24 mouse cellular contexts compared by ENCODE assay signal in the genomic region with DNA sequence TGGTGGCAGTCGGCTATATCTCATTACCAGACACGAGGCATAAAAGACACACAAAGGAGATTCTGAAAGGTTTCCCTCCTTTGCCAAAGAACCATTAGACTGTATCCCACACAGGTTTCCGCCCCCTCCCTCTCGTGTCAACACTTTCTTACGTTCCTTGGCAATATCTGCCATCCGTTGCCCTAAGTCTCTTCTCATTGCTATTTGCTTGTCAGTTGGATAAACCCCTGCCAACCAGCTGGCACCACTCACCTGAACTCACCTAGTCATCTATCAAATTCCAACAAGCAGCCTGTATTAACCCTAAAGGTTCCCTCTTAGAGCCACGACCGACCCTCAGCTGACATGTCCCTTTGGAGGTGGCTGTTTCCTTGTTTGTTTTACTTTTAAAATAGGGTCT. TPM values are rescaled to one million over a fixed set of nuclear protein-coding genes. Genes with fewer than 3 reads are reported as not detected.
DNase-seq lines count a peak whose midpoint lies in the region; ATAC-seq and TF ChIP-seq lines count a peak whose summit lies in the region.
"Had no signal": no experiment of that assay in that cellular context is flagged by ENCODE, and none has a peak within 500 bp of the region (broad histone marks: within the 10 kb centered on the region; RNA-seq: fewer than 3 reads in every experiment).

No protein-coding gene starts in this region.

- no peak for TF ChIP-seq POLR2A in liver, adult 2 months (IDR thresholded peaks at IDR 0.05; ENCODE audit: extremely low read depth, insufficient read depth, low read length)

- no peaks in the 10 kb centered on the region for H3K9me3 ChIP-seq in embryonic facial prominence, embryonic 15.5 days (replicated peaks)
- H3K9me3 ChIP-seq in embryonic facial prominence, embryonic 10.5 days = no peaks in the 10 kb centered on the region
- no peaks in the 10 kb centered on the region for H3K9me3 ChIP-seq in lung, embryonic 16.5 days (ENCODE audit: control insufficient read depth, low read length)
- H3K9me3 ChIP-seq: embryonic facial prominence, embryonic 13.5 days; forebrain, embryonic 10.5 days; forebrain, embryonic 12.5 days had no signal

- H3K4me1 ChIP-seq in embryonic facial prominence, embryonic 15.5 days = peaks cover 49% of the 10 kb centered on the region
- peaks cover 37% of the 10 kb centered on the region for H3K4me1 ChIP-seq in embryonic facial prominence, embryonic 10.5 days
- H3K4me1 ChIP-seq in liver, adult 2 months (ENCODE audit: control insufficient read depth, insufficient read depth, low read length) = peaks cover 10% of the 10 kb centered on the region
- peaks cover 19% of the 10 kb centered on the region; the same call in 1 of the 2 replicates for H3K4me1 ChIP-seq in lung, embryonic 16.5 days (replicated peaks; ENCODE audit: control insufficient read depth, insufficient read depth, low read length)

- no peak for ATAC-seq in embryonic facial prominence, embryonic 15.5 days (ENCODE audit: insufficient number of reproducible peaks, low FRiP score, low TSS enrichment, low read depth)
- ATAC-seq in lung, embryonic 16.5 days (ENCODE audit: low read depth) = no peak
- ATAC-seq: CD4-positive, CD25-positive, alpha-beta regulatory T cell, adult 4 months; forebrain, embryonic 14.5 days; forebrain, embryonic 16.5 days had no signal

- TF ChIP-seq CTCF in liver, adult 2 months (IDR thresholded peaks at IDR 0.05; ENCODE audit: low read depth, low read length) = no peak

- peaks cover 48% of the 10 kb centered on the region; the same call in 1 of the 2 replicates for H3K79me2 ChIP-seq in liver, adult 2 months (ENCODE audit: control insufficient read depth, insufficient read depth, low read length)

- no peak for DNase-seq in embryonic facial prominence, embryonic 10.5 days (ENCODE audit: low spot score)
- peak; percentile 81 for DNase-seq in liver, adult 2 months (ENCODE audit: extremely low read depth, low read depth, low spot score)
- no peak for DNase-seq in liver
- DNase-seq in lung, postnatal 25 days (ENCODE audit: low spot score) = no peak
- DNase-seq in thymus, postnatal 10 days (ENCODE audit: low spot score in 2 of 2) = no peak
- DNase-seq: adrenal gland, adult 2 months; adrenal gland, postnatal 10 days; adrenal gland, postnatal 25 days; B cell, adult 2 months; cerebellum, adult 11-12 months; cerebellum, adult 2 months; cerebellum, adult 9-10 months; cerebellum, postnatal 10 days; cerebellum, postnatal 25 days had no signal

- no peak overlapping the region for H3K4me3 ChIP-seq in embryonic facial prominence, embryonic 15.5 days (replicated peaks)
- H3K4me3 ChIP-seq in embryonic facial prominence, embryonic 10.5 days = no peak overlapping the region
- no peak overlapping the region for H3K4me3 ChIP-seq in liver, adult 2 months (ENCODE audit: insufficient read depth, low read depth, low read length)
- H3K4me3 ChIP-seq in lung, embryonic 16.5 days (ENCODE audit: low read length) = no peak overlapping the region
- H3K4me3 ChIP-seq: embryonic facial prominence, embryonic 13.5 days; forebrain, embryonic 10.5 days; forebrain, embryonic 12.5 days had no signal

- H3K9ac ChIP-seq in embryonic facial prominence, embryonic 15.5 days = no peak overlapping the region
- H3K9ac ChIP-seq in liver, adult 2 months (ENCODE audit: low read depth, low read length) = no peak overlapping the region
- no peak overlapping the region for H3K9ac ChIP-seq in lung, embryonic 16.5 days (ENCODE audit: low read length)
- H3K9ac ChIP-seq: embryonic facial prominence, embryonic 13.5 days; forebrain, embryonic 12.5 days had no signal

- 75% methylated on average over 8 of the region's 8 CpGs for WGBS in embryonic facial prominence, embryonic 15.5 days
- WGBS in embryonic facial prominence, embryonic 10.5 days = 82% methylated on average over 8 of the region's 8 CpGs
- 36% methylated on average over 8 of the region's 8 CpGs for WGBS in liver, adult 2 months
- WGBS in lung, embryonic 16.5 days = 39% methylated on average over 8 of the region's 8 CpGs

- H3K27ac ChIP-seq in embryonic facial prominence, embryonic 15.5 days (replicated peaks) = no peak overlapping the region
- no peak overlapping the region for H3K27ac ChIP-seq in embryonic facial prominence, embryonic 10.5 days (replicated peaks)
- H3K27ac ChIP-seq in liver, adult 2 months (replicated peaks; ENCODE audit: insufficient read depth, low read depth, low read length) = no peak overlapping the region
- H3K27ac ChIP-seq in lung, embryonic 16.5 days (ENCODE audit: low read length) = peak overlapping the region; percentile 30; the same call in 1 of the 2 replicates
- H3K27ac ChIP-seq: embryonic facial prominence, embryonic 13.5 days; forebrain, embryonic 10.5 days; forebrain, embryonic 12.5 days had no signal

- H3K27me3 ChIP-seq in embryonic facial prominence, embryonic 15.5 days = no peaks in the 10 kb centered on the region
- H3K27me3 ChIP-seq in embryonic facial prominence, embryonic 10.5 days (replicated peaks; ENCODE audit: low read depth, poor library complexity, severe bottlenecking) = peaks cover 55% of the 10 kb centered on the region
- no peaks in the 10 kb centered on the region for H3K27me3 ChIP-seq in liver, adult 2 months (ENCODE audit: control insufficient read depth, insufficient read depth, low read length)
- peaks cover 8% of the 10 kb centered on the region; the same call in 1 of the 2 replicates for H3K27me3 ChIP-seq in lung, embryonic 16.5 days (ENCODE audit: control insufficient read depth, insufficient read depth, low read depth, low read length)
- H3K27me3 ChIP-seq: CH12.LX had no signal

- no peaks in the 10 kb centered on the region for H3K36me3 ChIP-seq in embryonic facial prominence, embryonic 15.5 days
- no peaks in the 10 kb centered on the region for H3K36me3 ChIP-seq in embryonic facial prominence, embryonic 10.5 days (replicated peaks)
- H3K36me3 ChIP-seq in liver, adult 2 months (ENCODE audit: control insufficient read depth, insufficient read depth, low read length) = no peaks in the 10 kb centered on the region
- no peaks in the 10 kb centered on the region for H3K36me3 ChIP-seq in lung, embryonic 16.5 days (ENCODE audit: control insufficient read depth, insufficient read depth, low read length)
- H3K36me3 ChIP-seq: embryonic facial prominence, embryonic 13.5 days; forebrain, embryonic 10.5 days; forebrain, embryonic 12.5 days; G1E had no signal

- H3K4me2 ChIP-seq in embryonic facial prominence, embryonic 15.5 days (replicated peaks) = 0 out of 2 replicates have a peak overlapping the region, but pooled peaks have one; percentile 4
- no peak overlapping the region for H3K4me2 ChIP-seq in lung, embryonic 16.5 days (ENCODE audit: low read depth, low read length)
- H3K4me2 ChIP-seq: embryonic facial prominence, embryonic 13.5 days; forebrain, embryonic 12.5 days had no signal

RNA-seq across cellular contexts. Expression of gene Vgll4, which starts 4.4 kb away (rescaled TPM):
- polyA plus RNA-seq in embryonic facial prominence, embryonic 15.5 days (2015; fragmentation: Nextera tagmentation; extraction: Ambion mirVana) = 141 and 143 TPM in 2 replicates
- polyA plus RNA-seq in embryonic facial prominence, embryonic 10.5 days (2016; fragmentation: Nextera tagmentation; extraction: Ambion mirVana) = 98.8 and 111 TPM in 2 replicates
- 24.3 and 31.0 TPM in 2 replicates for total RNA-seq in liver, adult 2 months (2014; rRNA removed)
- polyA plus RNA-seq in liver, adult 2 months (2012; rRNA removed) = 32.1 and 44.5 TPM in 2 replicates
- polyA plus RNA-seq in lung, embryonic 16.5 days (2015; fragmentation: Nextera tagmentation; extraction: Ambion mirVana) = 152 and 155 TPM in 2 replicates
